Mouse (Mus musculus) hindbrain, embryonic 10.5 days (tissue): ENCODE results near the gene Gm12888. TPM values are rescaled to one million over a fixed set of nuclear protein-coding genes. Genes with fewer than 3 reads are reported as not detected.
"Not testable (repeated sequence)": the region's sequence is repeated elsewhere in the genome, so short reads cannot be mapped to it uniquely, and the experiment has no call there.

ENCODE experiments used
- DNase-seq: peaks from one replicate; pipeline ENCODE4 v3.0.0-alpha.2; 2017; ENCODE audit warnings: low spot score
- H3K27ac ChIP-seq: fragments of 300-500 bp; sonication (generic); 2 replicates; pipeline ENCODE4 v1.5.1; 2016; ENCODE audit warnings: mild to moderate bottlenecking, moderate library complexity
- H3K27me3 ChIP-seq: fragments of 300-500 bp; sonication (generic); 2 replicates; pipeline ENCODE4 v1.6.1; 2016; ENCODE audit warnings: mild to moderate bottlenecking; ENCODE audit not compliant: poor library complexity, insufficient read depth, severe bottlenecking
- H3K36me3 ChIP-seq: fragments of 300-500 bp; sonication (generic); 2 replicates; pipeline ENCODE4 v1.6.1; 2016; ENCODE audit warnings: mild to moderate bottlenecking, moderate library complexity
- H3K4me1 ChIP-seq: fragments of 300-500 bp; sonication (generic); replicated peaks from 2 replicates; pipeline ENCODE4 v1.6.1; 2016; ENCODE audit warnings: mild to moderate bottlenecking
- H3K4me3 ChIP-seq: fragments of 300-500 bp; sonication (generic); 2 replicates; pipeline ENCODE4 v1.5.1; 2016; ENCODE audit warnings: mild to moderate bottlenecking, moderate library complexity
- H3K9me3 ChIP-seq: fragments of 300-500 bp; sonication (generic); 2 replicates; pipeline ENCODE4 v1.6.1; 2016; ENCODE audit warnings: mild to moderate bottlenecking, moderate library complexity
- WGBS: fragments of 180-500 bp; shearing (Covaris S2); methylation state at CpG from one replicate; pipeline ENCODE4 v1.1.7; 2016; 5-methylcytosine and 5-hydroxymethylcytosine counted together
- polyA plus RNA-seq: library from polyadenylated mRNA; unstranded; fragments of >200 nt; fragmentation: Nextera tagmentation; extraction: Ambion mirVana; gene quantifications from 2 replicates; pipeline ENCODE4 v1.2.1, GENCODE M21; 2016

Gene Gm12888
- not detected in 2 replicates for polyA plus RNA-seq

DNA sequence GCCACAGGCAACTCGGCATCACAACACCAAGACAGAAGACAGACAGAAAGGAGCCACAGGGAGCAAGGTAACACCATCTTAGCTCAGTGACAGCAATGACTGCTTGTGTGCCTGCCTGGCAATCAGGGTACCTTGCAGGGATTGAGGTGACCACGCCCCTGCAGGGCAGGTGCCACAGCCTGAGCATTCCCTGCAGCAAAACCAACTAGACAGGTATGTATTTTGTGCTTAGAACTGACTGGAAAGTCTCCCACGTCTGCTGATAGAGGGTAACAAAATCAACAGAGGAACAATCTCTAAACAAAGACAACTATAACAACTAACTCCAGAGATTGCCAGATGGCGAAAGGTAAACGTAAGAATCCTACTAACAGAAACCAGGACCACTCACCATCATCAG, at the start of gene Gm12888:
Gene Gm12888 (minus strand): TSS at position 101 of the 400 bp plus-strand sequence.
- not testable (repeated sequence) for H3K36me3 ChIP-seq, DNase-seq, H3K27ac ChIP-seq, H3K4me1 ChIP-seq, H3K4me3 ChIP-seq, H3K27me3 ChIP-seq
- H3K9me3 ChIP-seq: peaks cover 38% of the 10 kb centered on the region
- 73% methylated on average over 3 of the region's 5 CpGs for WGBS

Other genes with a start within 250 kb of the Gm12888 start
- gene Zmpste24, start 226.7 kb downstream of the Gm12888 start, polyA plus RNA-seq: 27.9 and 29.6 TPM in 2 replicates
- not detected in 2 replicates for gene Tmco2, start 215.7 kb downstream of the Gm12888 start, polyA plus RNA-seq
- gene Rlf, start 109.8 kb downstream of the Gm12888 start, polyA plus RNA-seq: 23.9 and 30.8 TPM in 2 replicates
- gene Gm12886, start 98.2 kb upstream of the Gm12888 start, polyA plus RNA-seq: not detected in 2 replicates